Mouse (Mus musculus): ENCODE measurements around the gene Bag2. TPM values are rescaled to one million over a fixed set of nuclear protein-coding genes. Genes with fewer than 3 reads are reported as not detected.

Bag2 gene
- total RNA-seq, 2 experiments from 2014 or later: 37.7 to 59.6 TPM

GRCm38 (mm10) chr1:33712026-33712425, 45.6 kb downstream of the Bag2 start:
- no peak for ATAC-seq (replicated peaks; ENCODE audit: low FRiP score, poor library complexity, severe bottlenecking)

DNA sequence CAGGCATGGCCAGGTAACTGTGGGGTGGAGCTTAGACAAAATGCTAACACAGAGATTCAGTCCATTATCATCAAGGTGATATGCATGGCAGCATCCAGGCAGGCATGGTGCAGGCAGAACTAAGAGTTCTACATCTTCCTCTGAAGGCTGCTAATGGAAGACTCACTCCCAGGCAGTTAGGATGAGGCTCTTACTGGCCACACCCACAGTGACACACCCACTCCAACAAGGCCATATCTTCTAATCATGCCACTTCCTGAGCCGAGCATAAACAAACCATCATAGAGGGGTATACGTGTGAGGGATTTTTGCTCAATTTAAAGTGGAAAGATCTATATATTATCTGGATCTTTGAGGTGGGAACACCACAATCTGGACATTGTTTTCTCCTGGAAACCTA, 48.0 kb downstream of the Bag2 start:
- no peak; the same call in 1 of the 2 replicates for ATAC-seq (replicated peaks; ENCODE audit: low FRiP score, poor library complexity, severe bottlenecking)

DNA sequence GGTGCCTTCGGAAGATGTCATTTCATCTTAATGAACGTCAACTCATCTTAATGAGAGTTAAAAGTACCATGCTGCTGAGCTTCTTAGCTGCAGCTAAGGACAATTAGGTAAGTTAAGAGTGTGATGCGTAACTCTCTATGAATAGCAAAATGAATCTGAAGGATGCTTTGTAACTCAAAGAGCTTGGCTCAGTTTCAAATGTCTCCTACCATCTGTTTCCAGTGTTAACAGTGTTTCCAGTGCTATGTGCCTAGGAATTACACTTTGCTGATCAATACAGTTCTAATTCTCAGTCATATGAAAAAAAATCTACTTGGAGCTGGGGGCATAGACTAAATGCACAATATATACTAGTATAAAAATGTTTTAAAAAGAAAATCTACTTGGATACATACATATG, 56.4 kb downstream of the Bag2 start:
- ATAC-seq (replicated peaks; ENCODE audit: low FRiP score, poor library complexity, severe bottlenecking): no peak

- no peak for ATAC-seq (replicated peaks; ENCODE audit: low FRiP score, poor library complexity, severe bottlenecking)
Measured at GRCm38 (mm10) chr1:33696016-33696415, 61.6 kb downstream of the Bag2 start.

Other genes starting within 250 kb of the Bag2 start
- gene Prim2, start 88.0 kb downstream of the Bag2 start, total RNA-seq (2015; ENCODE audit: low replicate concordance): 62.5 and 83.6 TPM in 2 replicates
- 84.2 and 84.9 TPM in 2 replicates for gene Prim2, start 88.0 kb downstream of the Bag2 start, total RNA-seq (2017; ENCODE audit: low replicate concordance)
- gene Rab23, start 37.9 kb downstream of the Bag2 start, total RNA-seq (2015; ENCODE audit: low replicate concordance): 1.7 and 3.6 TPM in 2 replicates
- gene Rab23, start 37.9 kb downstream of the Bag2 start, total RNA-seq (2017; ENCODE audit: low replicate concordance): 4.0 and 8.9 TPM in 2 replicates
- gene Zfp451, start 56.8 kb upstream of the Bag2 start, total RNA-seq (2015; ENCODE audit: low replicate concordance): 31.4 and 34.2 TPM in 2 replicates
- 22.2 and 22.7 TPM in 2 replicates for gene Zfp451, start 56.8 kb upstream of the Bag2 start, total RNA-seq (2017; ENCODE audit: low replicate concordance)
- 3.4 TPM in 1 of 2 replicates, not detected in the other for gene Bend6, start 150.0 kb upstream of the Bag2 start, total RNA-seq (2015; ENCODE audit: low replicate concordance)
- gene Bend6, start 150.0 kb upstream of the Bag2 start, total RNA-seq (2017; ENCODE audit: low replicate concordance): not detected in 2 replicates
- 1.7 and 1.8 TPM in 2 replicates for gene Dst, start 150.4 kb upstream of the Bag2 start, total RNA-seq (2015; ENCODE audit: low replicate concordance)
- gene Dst, start 150.4 kb upstream of the Bag2 start, total RNA-seq (2017; ENCODE audit: low replicate concordance): 1.7 and 2.4 TPM in 2 replicates